31 mouse cellular contexts compared by ENCODE assay signal in the genomic region with DNA sequence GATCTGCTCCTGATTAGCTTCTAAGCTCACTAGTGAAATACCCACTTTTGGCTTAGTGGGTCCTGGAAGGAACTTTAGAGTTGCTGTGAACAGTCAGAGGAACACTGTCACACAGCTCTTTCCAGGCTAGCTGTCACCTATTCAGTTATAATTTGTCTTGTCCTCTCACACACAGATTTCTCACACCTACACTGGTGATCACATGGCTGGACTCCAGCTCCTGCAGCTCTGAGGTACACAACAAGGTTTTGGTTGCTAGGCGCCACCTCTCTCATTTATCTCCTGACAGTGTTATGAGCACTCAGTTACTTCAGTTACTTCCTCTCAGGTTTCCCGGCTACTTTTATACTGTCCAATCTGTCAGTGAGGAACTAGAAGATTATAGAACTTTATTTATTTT. TPM values are rescaled to one million over a fixed set of nuclear protein-coding genes. Genes with fewer than 3 reads are reported as not detected.
A peak's percentile ranks its signal among the peaks of the same experiment; 100 is the strongest.
DNase-seq lines count a peak whose midpoint lies in the region; ATAC-seq and TF ChIP-seq lines count a peak whose summit lies in the region.
"Had no signal": no experiment of that assay in that cellular context is flagged by ENCODE, and none has a peak within 500 bp of the region (broad histone marks: within the 10 kb centered on the region; RNA-seq: fewer than 3 reads in every experiment).

No protein-coding gene starts in this region.

- intact Hi-C loops in heart, postnatal 36 days (cut with DNase I) = no loop called here
- intact Hi-C loops in heart, postnatal 10 days (cut with DNase I) = no loop called here

- H3K9ac ChIP-seq in heart, embryonic 12.5 days = no peak overlapping the region
- H3K9ac ChIP-seq: embryonic facial prominence, embryonic 13.5 days; embryonic facial prominence, embryonic 15.5 days; forebrain, embryonic 12.5 days had no signal

- peaks cover 54% of the 10 kb centered on the region for H3K36me3 ChIP-seq in heart, embryonic 12.5 days
- H3K36me3 ChIP-seq in thymus, adult 2 months (ENCODE audit: control insufficient read depth, insufficient read depth, low read length) = peaks cover 31% of the 10 kb centered on the region

- no peak for ATAC-seq in heart, embryonic 12.5 days (ENCODE audit: insufficient number of reproducible peaks, low FRiP score)
- ATAC-seq: activated CD4-positive, CD25-positive, alpha-beta regulatory T cell, adult 4 months; forebrain, embryonic 14.5 days; forebrain, embryonic 16.5 days; Patski had no signal

- H3K27me3 ChIP-seq in heart, embryonic 12.5 days (replicated peaks) = no peaks in the 10 kb centered on the region
- no peaks in the 10 kb centered on the region for H3K27me3 ChIP-seq in thymus, adult 2 months (ENCODE audit: control insufficient read depth, insufficient read depth, low read length)
- H3K27me3 ChIP-seq: embryonic facial prominence, embryonic 13.5 days; embryonic facial prominence, embryonic 15.5 days; forebrain, embryonic 12.5 days; Patski had no signal

- H3K4me1 ChIP-seq in heart, embryonic 12.5 days (replicated peaks) = no peaks in the 10 kb centered on the region
- H3K4me1 ChIP-seq in thymus, adult 2 months (replicated peaks; ENCODE audit: control insufficient read depth, insufficient read depth, low read length) = no peaks in the 10 kb centered on the region
- H3K4me1 ChIP-seq: embryonic facial prominence, embryonic 13.5 days; embryonic facial prominence, embryonic 15.5 days; forebrain, embryonic 10.5 days; forebrain, embryonic 12.5 days had no signal

- DNase-seq in heart, postnatal 36 days = no peak
- DNase-seq in heart, postnatal 10 days = peak; percentile 11 to 24
- DNase-seq in heart, adult 8-10 months (ENCODE audit: low spot score) = no peak
- DNase-seq in brain, adult 2 months (ENCODE audit: low read depth, low spot score) = peak; percentile 27
- no peak for DNase-seq in thymus, adult 2 months
- DNase-seq in adrenal gland, postnatal 36 days = no peak
- DNase-seq: adrenal gland, adult 8-10 months; adrenal gland, postnatal 14 days; cerebellum, adult 11 months; cerebellum, adult 18-20 months; cerebellum, adult 8-10 months; cerebellum, adult 9-11 months; cerebellum, postnatal 14 days; cerebellum, postnatal 36 days; embryo, embryonic 11 days had no signal

- no peak overlapping the region for H3K4me2 ChIP-seq in heart, embryonic 12.5 days
- H3K4me2 ChIP-seq: embryonic facial prominence, embryonic 13.5 days; embryonic facial prominence, embryonic 15.5 days; forebrain, embryonic 12.5 days had no signal

- no peak overlapping the region for H3K4me3 ChIP-seq in heart, embryonic 12.5 days
- H3K4me3 ChIP-seq in thymus, adult 2 months (ENCODE audit: control insufficient read depth, insufficient read depth, low read length) = no peak overlapping the region
- H3K4me3 ChIP-seq: embryonic facial prominence, embryonic 13.5 days; embryonic facial prominence, embryonic 15.5 days; erythroblast, embryonic 14.5 days; forebrain, embryonic 10.5 days; forebrain, embryonic 12.5 days had no signal

- 0 out of 2 replicates have a peak overlapping the region, but pooled peaks have one; percentile 18 for H3K27ac ChIP-seq in heart, embryonic 12.5 days (ENCODE audit: poor library complexity, severe bottlenecking)
- H3K27ac ChIP-seq in thymus, adult 2 months (ENCODE audit: control insufficient read depth, insufficient read depth, low read length) = no peak overlapping the region
- H3K27ac ChIP-seq: embryonic facial prominence, embryonic 13.5 days; embryonic facial prominence, embryonic 15.5 days; forebrain, embryonic 10.5 days; forebrain, embryonic 12.5 days had no signal

- no peak for TF ChIP-seq POLR2A in thymus, adult 2 months (IDR thresholded peaks at IDR 0.05; ENCODE audit: control insufficient read depth, extremely low read depth, insufficient read depth, low read length, poor library complexity)

- no peak for TF ChIP-seq CTCF in thymus, adult 2 months (IDR thresholded peaks at IDR 0.05; ENCODE audit: borderline replicate concordance, control insufficient read depth, extremely low read depth, insufficient read depth, low read length, poor library complexity)

- WGBS in heart, embryonic 12.5 days = 51% methylated on average over 2 of the region's 2 CpGs
- 80% methylated on average over 2 of the region's 2 CpGs for WGBS in thymus, adult 2 months

- H3K9me3 ChIP-seq in heart, embryonic 12.5 days (replicated peaks) = no peaks in the 10 kb centered on the region
- H3K9me3 ChIP-seq: embryonic facial prominence, embryonic 13.5 days; embryonic facial prominence, embryonic 15.5 days; forebrain, embryonic 10.5 days; forebrain, embryonic 12.5 days had no signal

RNA-seq across cellular contexts. Expression of a gene that starts 26.2 kb away (rescaled TPM):
- polyA plus RNA-seq in heart, embryonic 12.5 days (2016; fragmentation: Nextera tagmentation; extraction: Ambion mirVana) = 10.9 and 11.6 TPM in 2 replicates
- total RNA-seq in heart, postnatal 36 days (2021) = under 1 TPM in 1 of 2 experiments, not detected in 1; 0.50 TPM
- total RNA-seq in heart, postnatal 10 days (2021) = 1 to 10 TPM; 1.1 to 1.2 TPM
- total RNA-seq in heart, adult 8-10 months (2022) = not detected
- polyA plus RNA-seq in thymus, adult 2 months (2012; rRNA removed) = 0.20 and 0.38 TPM in 2 replicates
- total RNA-seq in adrenal gland, postnatal 36 days (2021) = under 1 TPM; 0.43 to 0.72 TPM
- total RNA-seq: common myeloid progenitor, adult 5-6 weeks had no signal
- polyA plus RNA-seq: activated CD4-positive, CD25-positive, alpha-beta regulatory T cell, adult 4 months; C2C12 had no signal

RNA-seq across cellular contexts. Expression of a gene that starts 32.7 kb away (rescaled TPM):
- polyA plus RNA-seq in heart, embryonic 12.5 days (2016; fragmentation: Nextera tagmentation; extraction: Ambion mirVana) = 30.2 and 30.8 TPM in 2 replicates
- total RNA-seq in heart, postnatal 36 days (2021) = 10 to 100 TPM; 21.7 to 24.6 TPM
- 10 to 100 TPM; 20.9 to 22.2 TPM for total RNA-seq in heart, postnatal 10 days (2021)
- total RNA-seq in heart, adult 8-10 months (2022) = 10 to 100 TPM; 21.7 to 28.5 (median 24.3) TPM
- 22.0 and 26.4 TPM in 2 replicates for polyA plus RNA-seq in thymus, adult 2 months (2012; rRNA removed)
- total RNA-seq in adrenal gland, postnatal 36 days (2021) = 10 to 100 TPM; 49.0 to 52.3 TPM

RNA-seq across cellular contexts. Expression of a gene that starts 43.7 kb away (rescaled TPM):
- polyA plus RNA-seq in heart, embryonic 12.5 days (2016; fragmentation: Nextera tagmentation; extraction: Ambion mirVana) = not detected in 2 replicates
- not detected for total RNA-seq in heart, postnatal 36 days (2021)
- total RNA-seq in heart, postnatal 10 days (2021) = not detected
- not detected for total RNA-seq in heart, adult 8-10 months (2022)
- not detected in 2 replicates for polyA plus RNA-seq in thymus, adult 2 months (2012; rRNA removed)
- not detected for total RNA-seq in adrenal gland, postnatal 36 days (2021)
- total RNA-seq: adrenal gland, adult 18-20 months; adrenal gland, adult 8-10 months; adrenal gland, postnatal 14 days; common myeloid progenitor, adult 5-6 weeks; ES-E14 had no signal
- polyA plus RNA-seq: activated CD4-positive, CD25-positive, alpha-beta regulatory T cell, adult 4 months; brain, embryonic 14.5 days; C2C12; embryonic facial prominence, embryonic 11.5 days; embryonic facial prominence, embryonic 13.5 days; embryonic facial prominence, embryonic 15.5 days; erythroblast, embryonic 14.5 days; forebrain, embryonic 10.5 days; forebrain, embryonic 12.5 days; forebrain, embryonic 14.5 days; forebrain, embryonic 16.5 days; Patski had no signal

RNA-seq across cellular contexts. Expression of a gene that starts 48.3 kb away (rescaled TPM):
- 19.6 and 21.1 TPM in 2 replicates for polyA plus RNA-seq in heart, embryonic 12.5 days (2016; fragmentation: Nextera tagmentation; extraction: Ambion mirVana)
- 10 to 100 TPM; 40.0 to 47.7 TPM for total RNA-seq in heart, postnatal 36 days (2021)
- total RNA-seq in heart, postnatal 10 days (2021) = 10 to 100 TPM; 29.9 to 32.8 TPM
- 10 to 100 TPM; 39.1 to 57.5 (median 49.1) TPM for total RNA-seq in heart, adult 8-10 months (2022)
- polyA plus RNA-seq in thymus, adult 2 months (2012; rRNA removed) = 87.4 and 88.9 TPM in 2 replicates
- total RNA-seq in adrenal gland, postnatal 36 days (2021) = 10 to 100 TPM; 30.8 to 32.1 TPM

Comparison
In these comparisons a context has a peak if more than half of its experiments do, and no peak if none do; other contexts are left out.
1. DNase-seq: peak in heart, postnatal 10 days (2 of 2) and brain, adult 2 months (single experiment); none in heart, postnatal 36 days (0 of 2), heart, adult 8-10 months (single experiment), thymus, adult 2 months (single experiment) and adrenal gland, postnatal 36 days (0 of 2).